Mouse (Mus musculus): ENCODE results near the gene Htr7. TPM values are rescaled to one million over a fixed set of nuclear protein-coding genes. Genes with fewer than 3 reads are reported as not detected.

Gene Htr7
- polyA plus RNA-seq, 1 experiment, result 0.44 TPM

- Histone ChIP-seq H3K4me3 (ENCODE audit: insufficient read depth, low read length) (peak overlapping the region; percentile 32), H3K4me1 (ENCODE audit: control insufficient read depth, insufficient read depth, low read length) (no peaks in the 10 kb centered on the region), H3K27ac (ENCODE audit: insufficient read depth, low read length) (no peak overlapping the region)
- TF ChIP-seq POLR2A (IDR thresholded peaks at IDR 0.05; ENCODE audit: low read depth, low read length), result no peak
- TF ChIP-seq CTCF (IDR thresholded peaks at IDR 0.05; ENCODE audit: borderline replicate concordance, insufficient read depth, low read length), result no peak
Observed at GRCm38 (mm10) chr19:36056502-36057221, 645 bp downstream of the Htr7 start.

- no peak for TF ChIP-seq CTCF (IDR thresholded peaks at IDR 0.05; ENCODE audit: borderline replicate concordance, insufficient read depth, low read length)
- TF ChIP-seq POLR2A (IDR thresholded peaks at IDR 0.05; ENCODE audit: low read depth, low read length), result no peak
- no peak overlapping the region for H3K4me3 ChIP-seq (ENCODE audit: insufficient read depth, low read length)
- H3K27ac ChIP-seq (ENCODE audit: insufficient read depth, low read length), result no peak overlapping the region
- H3K4me1 ChIP-seq (ENCODE audit: control insufficient read depth, insufficient read depth, low read length), result no peaks in the 10 kb centered on the region
Observed at GRCm38 (mm10) chr19:36046046-36046445, 11.3 kb downstream of the Htr7 start.

GRCm38 (mm10) chr19:36014836-36015235 is 42.5 kb downstream of the Htr7 start:
- Histone ChIP-seq H3K4me3 (ENCODE audit: insufficient read depth, low read length) (no peak overlapping the region), H3K4me1 (ENCODE audit: control insufficient read depth, insufficient read depth, low read length) (no peaks in the 10 kb centered on the region), H3K27ac (ENCODE audit: insufficient read depth, low read length) (no peak overlapping the region)
- TF ChIP-seq CTCF (IDR thresholded peaks at IDR 0.05; ENCODE audit: borderline replicate concordance, insufficient read depth, low read length), result no peak
- no peak for TF ChIP-seq POLR2A (IDR thresholded peaks at IDR 0.05; ENCODE audit: low read depth, low read length)

GRCm38 (mm10) chr19:36006277-36006676 is 51.0 kb downstream of the Htr7 start:
- Histone ChIP-seq H3K4me3 (ENCODE audit: insufficient read depth, low read length) (no peak overlapping the region), H3K27ac (ENCODE audit: insufficient read depth, low read length) (no peak overlapping the region), H3K4me1 (ENCODE audit: control insufficient read depth, insufficient read depth, low read length) (no peaks in the 10 kb centered on the region)
- no peak for TF ChIP-seq POLR2A (IDR thresholded peaks at IDR 0.05; ENCODE audit: low read depth, low read length)
- TF ChIP-seq CTCF (IDR thresholded peaks at IDR 0.05; ENCODE audit: borderline replicate concordance, insufficient read depth, low read length), result no peak

GRCm38 (mm10) chr19:36004961-36005360 is 52.3 kb downstream of the Htr7 start:
- Histone ChIP-seq H3K4me3 (ENCODE audit: insufficient read depth, low read length) (no peak overlapping the region), H3K4me1 (ENCODE audit: control insufficient read depth, insufficient read depth, low read length) (no peaks in the 10 kb centered on the region), H3K27ac (ENCODE audit: insufficient read depth, low read length) (no peak overlapping the region)
- no peak for TF ChIP-seq CTCF (IDR thresholded peaks at IDR 0.05; ENCODE audit: borderline replicate concordance, insufficient read depth, low read length)
- TF ChIP-seq POLR2A (IDR thresholded peaks at IDR 0.05; ENCODE audit: low read depth, low read length), result no peak

GRCm38 (mm10) chr19:36002476-36003445 is 54.5 kb downstream of the Htr7 start:
- Histone ChIP-seq H3K27ac (ENCODE audit: insufficient read depth, low read length) (no peak overlapping the region), H3K4me3 (ENCODE audit: insufficient read depth, low read length) (no peak overlapping the region), H3K4me1 (ENCODE audit: control insufficient read depth, insufficient read depth, low read length) (no peaks in the 10 kb centered on the region)
- TF ChIP-seq POLR2A (IDR thresholded peaks at IDR 0.05; ENCODE audit: low read depth, low read length), result no peak
- no peak for TF ChIP-seq CTCF (IDR thresholded peaks at IDR 0.05; ENCODE audit: borderline replicate concordance, insufficient read depth, low read length)

GRCm38 (mm10) chr19:36001512-36001911 is 55.8 kb downstream of the Htr7 start:
- TF ChIP-seq POLR2A (IDR thresholded peaks at IDR 0.05; ENCODE audit: low read depth, low read length) (no peak), CTCF (IDR thresholded peaks at IDR 0.05; ENCODE audit: borderline replicate concordance, insufficient read depth, low read length) (no peak)
- no peak overlapping the region for H3K4me3 ChIP-seq (ENCODE audit: insufficient read depth, low read length)
- no peaks in the 10 kb centered on the region for H3K4me1 ChIP-seq (ENCODE audit: control insufficient read depth, insufficient read depth, low read length)
- no peak overlapping the region for H3K27ac ChIP-seq (ENCODE audit: insufficient read depth, low read length)

GRCm38 (mm10) chr19:36000955-36001354 is 56.4 kb downstream of the Htr7 start:
- no peak for TF ChIP-seq CTCF (IDR thresholded peaks at IDR 0.05; ENCODE audit: borderline replicate concordance, insufficient read depth, low read length)
- no peak for TF ChIP-seq POLR2A (IDR thresholded peaks at IDR 0.05; ENCODE audit: low read depth, low read length)
- H3K4me3 ChIP-seq (ENCODE audit: insufficient read depth, low read length), result no peak overlapping the region
- H3K4me1 ChIP-seq (ENCODE audit: control insufficient read depth, insufficient read depth, low read length), result no peaks in the 10 kb centered on the region
- no peak overlapping the region for H3K27ac ChIP-seq (ENCODE audit: insufficient read depth, low read length)

GRCm38 (mm10) chr19:35997384-35997783 is 59.9 kb downstream of the Htr7 start:
- no peaks in the 10 kb centered on the region for H3K4me1 ChIP-seq (ENCODE audit: control insufficient read depth, insufficient read depth, low read length)
- H3K27ac ChIP-seq (ENCODE audit: insufficient read depth, low read length), result no peak overlapping the region
- TF ChIP-seq POLR2A (IDR thresholded peaks at IDR 0.05; ENCODE audit: low read depth, low read length), result no peak
- TF ChIP-seq CTCF (IDR thresholded peaks at IDR 0.05; ENCODE audit: borderline replicate concordance, insufficient read depth, low read length), result no peak
- no peak overlapping the region for H3K4me3 ChIP-seq (ENCODE audit: insufficient read depth, low read length)

- no peaks in the 10 kb centered on the region for H3K4me1 ChIP-seq (ENCODE audit: control insufficient read depth, insufficient read depth, low read length)
- H3K4me3 ChIP-seq (ENCODE audit: insufficient read depth, low read length), result no peak overlapping the region
- no peak for TF ChIP-seq POLR2A (IDR thresholded peaks at IDR 0.05; ENCODE audit: low read depth, low read length)
- H3K27ac ChIP-seq (ENCODE audit: insufficient read depth, low read length), result no peak overlapping the region
Observed at GRCm38 (mm10) chr19:35987461-35987860, 69.8 kb downstream of the Htr7 start.

Data from embryonic fibroblast, embryonic 13.5 days (primary cell).